Mouse (Mus musculus): ENCODE results near the gene H2-Q2. TPM values are rescaled to one million over a fixed set of nuclear protein-coding genes. Genes with fewer than 3 reads are reported as not detected.
"Not testable (repeated sequence)": the region's sequence is repeated elsewhere in the genome, so short reads cannot be mapped to it uniquely, and the experiment has no call there.

The H2-Q2 gene
- polyA plus RNA-seq, 1 experiment from 2014 or later, result 0.79 TPM

- WGBS, result 57% methylated on average over 3 of the region's 3 CpGs
- H3K9me3 ChIP-seq (replicated peaks); H3K4me1 ChIP-seq; DNase-seq (ENCODE audit: low spot score); H3K27ac ChIP-seq; H3K36me3 ChIP-seq; H3K4me3 ChIP-seq; H3K27me3 ChIP-seq (ENCODE audit: low read depth, poor library complexity, severe bottlenecking): not testable (repeated sequence)
These were observed 12.3 kb upstream of the H2-Q2 start for GRCm38 (mm10) chr17:35329714-35330113.

- whole genome bisulfite sequencing, result 72% methylated on average over 6 of the region's 6 CpGs
These were observed 10.5 kb upstream of the H2-Q2 start for GRCm38 (mm10) chr17:35331546-35331945.

GRCm38 (mm10) chr17:35342711-35343476, 852 bp downstream of the H2-Q2 start:
- WGBS, result 2% methylated on average over 46 of the region's 46 CpGs
- Histone ChIP-seq H3K36me3 (no peaks in the 10 kb centered on the region), H3K9me3 (replicated peaks) (no peaks in the 10 kb centered on the region), H3K27ac (no peak overlapping the region), H3K4me3 (peak overlapping the region; percentile 49), H3K4me1 (peaks cover 12% of the 10 kb centered on the region), H3K27me3 (ENCODE audit: low read depth, poor library complexity, severe bottlenecking) (peaks cover 64% of the 10 kb centered on the region)
- peak; percentile 39 for DNase-seq (ENCODE audit: low spot score)

More at GRCm38 (mm10) chr17:35331546-35331945, 10.5 kb upstream of the H2-Q2 start:
- H3K36me3 ChIP-seq; DNase-seq (ENCODE audit: low spot score); H3K4me1 ChIP-seq; H3K9me3 ChIP-seq (replicated peaks); H3K4me3 ChIP-seq; H3K27ac ChIP-seq; H3K27me3 ChIP-seq (ENCODE audit: low read depth, poor library complexity, severe bottlenecking): not testable (repeated sequence)

- not testable (repeated sequence) for H3K4me1 ChIP-seq; DNase-seq (ENCODE audit: low spot score); H3K36me3 ChIP-seq; H3K27ac ChIP-seq; H3K9me3 ChIP-seq (replicated peaks); H3K4me3 ChIP-seq
- peaks cover 33% of the 10 kb centered on the region for H3K27me3 ChIP-seq (ENCODE audit: low read depth, poor library complexity, severe bottlenecking)
These were observed 5.6 kb downstream of the H2-Q2 start for GRCm38 (mm10) chr17:35347659-35348058.

GRCm38 (mm10) chr17:35353275-35353674, 11.2 kb downstream of the H2-Q2 start:
- not testable (repeated sequence) for DNase-seq (ENCODE audit: low spot score); H3K36me3 ChIP-seq; H3K4me3 ChIP-seq; H3K9me3 ChIP-seq (replicated peaks); H3K27ac ChIP-seq; H3K4me1 ChIP-seq
- peaks cover 17% of the 10 kb centered on the region for H3K27me3 ChIP-seq (ENCODE audit: low read depth, poor library complexity, severe bottlenecking)
- WGBS, result 71% methylated on average over 6 of the region's 6 CpGs

GRCm38 (mm10) chr17:35354071-35354470, 12.0 kb downstream of the H2-Q2 start:
- WGBS, result 79% methylated on average over 2 of the region's 2 CpGs
- H3K4me3 ChIP-seq, result no peak overlapping the region
- H3K27ac ChIP-seq, result no peak overlapping the region
- no peaks in the 10 kb centered on the region for H3K36me3 ChIP-seq
- DNase-seq (ENCODE audit: low spot score), result no peak
- peaks cover 25% of the 10 kb centered on the region for H3K27me3 ChIP-seq (ENCODE audit: low read depth, poor library complexity, severe bottlenecking)
- H3K4me1 ChIP-seq, result peaks cover 4% of the 10 kb centered on the region
- no peaks in the 10 kb centered on the region for H3K9me3 ChIP-seq (replicated peaks)

GRCm38 (mm10) chr17:35357086-35357485, 15.0 kb downstream of the H2-Q2 start:
- WGBS, result 40% methylated on average over 1 of the region's 1 CpGs
- Histone ChIP-seq H3K27me3 (ENCODE audit: low read depth, poor library complexity, severe bottlenecking) (peaks cover 32% of the 10 kb centered on the region), H3K36me3 (no peaks in the 10 kb centered on the region), H3K9me3 (replicated peaks) (no peaks in the 10 kb centered on the region), H3K4me3 (no peak overlapping the region), H3K4me1 (peaks cover 9% of the 10 kb centered on the region), H3K27ac (no peak overlapping the region)
- DNase-seq (ENCODE audit: low spot score), result no peak

GRCm38 (mm10) chr17:35358763-35359469, 16.9 kb downstream of the H2-Q2 start:
- Histone ChIP-seq H3K36me3 (no peaks in the 10 kb centered on the region), H3K27me3 (ENCODE audit: low read depth, poor library complexity, severe bottlenecking) (peaks cover 32% of the 10 kb centered on the region), H3K9me3 (replicated peaks) (peaks cover 4% of the 10 kb centered on the region; the same call in 1 of the 2 replicates), H3K4me3 (peak overlapping the region; percentile 49), H3K4me1 (peaks cover 9% of the 10 kb centered on the region), H3K27ac (no peak overlapping the region)
- peak; percentile 33 for DNase-seq (ENCODE audit: low spot score)
- WGBS, result 9% methylated on average over 38 of the region's 38 CpGs

GRCm38 (mm10) chr17:35359470-35359862, 17.4 kb downstream of the H2-Q2 start:
- Histone ChIP-seq H3K4me3 (peak overlapping the region; percentile 49), H3K27ac (no peak overlapping the region), H3K4me1 (peaks cover 9% of the 10 kb centered on the region), H3K27me3 (ENCODE audit: low read depth, poor library complexity, severe bottlenecking) (peaks cover 32% of the 10 kb centered on the region), H3K36me3 (no peaks in the 10 kb centered on the region), H3K9me3 (replicated peaks) (peaks cover 4% of the 10 kb centered on the region; the same call in 1 of the 2 replicates)
- DNase-seq (ENCODE audit: low spot score), result no peak
- 20% methylated on average over 21 of the region's 21 CpGs for WGBS

- Histone ChIP-seq H3K27me3 (ENCODE audit: low read depth, poor library complexity, severe bottlenecking) (peaks cover 39% of the 10 kb centered on the region), H3K27ac (peak within 1 kb of the TSS; percentile 77), H3K4me3 (peak within 1 kb of the TSS; percentile 72), H3K36me3 (no peaks in the 10 kb centered on the region), H3K4me1 (peaks cover 14% of the 10 kb centered on the region), H3K9me3 (replicated peaks) (0 out of 2 replicates have a peak, but pooled peaks cover 3% of the 10 kb centered on the region)
- under 1% methylated on average over 16 of the region's 16 CpGs for WGBS
- peak; percentile 84 for DNase-seq (ENCODE audit: low spot score)
These were observed 37.3 kb downstream of the H2-Q2 start, which contains the start of gene H2-Q4 for GRCm38 (mm10) chr17:35379369-35379728. Gene H2-Q4, plus strand, starts transcription at chr17:35379617.

GRCm38 (mm10) chr17:35379729-35380451, 37.8 kb downstream of the H2-Q2 start:
- Histone ChIP-seq H3K9me3 (replicated peaks) (0 out of 2 replicates have a peak, but pooled peaks cover 3% of the 10 kb centered on the region), H3K27me3 (ENCODE audit: low read depth, poor library complexity, severe bottlenecking) (peaks cover 39% of the 10 kb centered on the region), H3K36me3 (no peaks in the 10 kb centered on the region), H3K4me1 (peaks cover 14% of the 10 kb centered on the region), H3K4me3 (peak overlapping the region; percentile 72), H3K27ac (peak overlapping the region; percentile 77)
- DNase-seq (ENCODE audit: low spot score), result peak; percentile 70
- 3% methylated on average over 68 of the region's 70 CpGs for WGBS

- H3K27me3 ChIP-seq (ENCODE audit: low read depth, poor library complexity, severe bottlenecking), result peaks cover 21% of the 10 kb centered on the region
- not testable (repeated sequence) for H3K9me3 ChIP-seq (replicated peaks); H3K4me3 ChIP-seq; H3K4me1 ChIP-seq; H3K36me3 ChIP-seq; H3K27ac ChIP-seq
- peak; percentile 66 for DNase-seq (ENCODE audit: low spot score)
- 5% methylated on average over 7 of the region's 7 CpGs for WGBS
These were observed 47.8 kb downstream of the H2-Q2 start for GRCm38 (mm10) chr17:35389796-35390195.

- H3K4me3 ChIP-seq; H3K4me1 ChIP-seq; DNase-seq (ENCODE audit: low spot score); H3K27ac ChIP-seq; H3K36me3 ChIP-seq; H3K9me3 ChIP-seq (replicated peaks): not testable (repeated sequence)
- WGBS, result 79% methylated on average over 2 of the region's 2 CpGs
- peaks cover 31% of the 10 kb centered on the region for H3K27me3 ChIP-seq (ENCODE audit: low read depth, poor library complexity, severe bottlenecking)
These were observed 50.6 kb downstream of the H2-Q2 start for GRCm38 (mm10) chr17:35392671-35393070.
